Mouse (Mus musculus): ENCODE data around the gene Notch2. TPM values are rescaled to one million over a fixed set of nuclear protein-coding genes. Genes with fewer than 3 reads are reported as not detected.

The Notch2 gene
- polyA plus RNA-seq, 1 experiment from 2014 or later = 20.8 TPM

DNA sequence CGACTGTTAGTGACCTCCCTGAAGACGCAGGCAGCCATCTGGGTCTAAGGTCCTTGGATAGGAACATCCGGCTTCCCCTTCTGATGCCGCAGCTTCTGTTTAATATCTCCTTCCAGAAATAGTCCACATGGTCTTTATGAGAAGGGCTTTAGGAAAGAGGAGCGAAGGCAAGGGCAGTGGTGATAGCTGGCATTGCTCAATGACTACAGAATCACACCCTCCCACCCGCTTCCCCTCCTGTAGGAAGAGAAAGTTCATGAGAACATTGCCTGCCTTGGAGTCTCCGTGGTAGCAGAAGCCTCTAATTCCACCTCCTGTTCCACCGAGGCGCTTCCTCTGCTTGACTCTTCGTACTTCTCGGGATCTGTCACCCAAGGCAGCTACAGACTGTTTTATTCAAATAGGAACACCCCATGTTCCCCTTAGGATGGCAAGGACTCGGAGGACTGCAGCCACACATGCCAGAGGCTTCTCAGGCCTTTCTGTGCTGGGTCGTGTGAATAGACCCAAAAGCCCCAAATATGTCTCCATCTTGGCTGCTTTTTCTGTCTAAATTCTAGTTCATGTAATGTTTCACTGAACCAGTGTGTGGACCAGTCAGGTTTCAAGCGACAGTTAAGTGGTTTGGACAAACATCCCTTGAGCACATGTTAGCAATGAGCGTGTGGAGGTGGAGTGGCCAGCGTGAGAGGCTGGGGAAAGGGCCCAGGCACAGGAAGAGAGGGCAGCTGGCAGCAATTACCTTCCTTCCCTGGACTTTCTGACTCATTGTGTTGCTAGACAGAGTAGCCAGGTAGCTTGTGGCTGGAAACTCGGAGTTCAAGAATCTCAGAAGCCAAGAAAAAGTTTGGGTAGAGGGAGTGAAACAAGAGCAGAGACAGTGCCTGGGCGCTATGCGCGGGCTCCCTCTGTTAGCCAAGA is 42.7 kb downstream of the Notch2 start:
- H3K27me3 ChIP-seq (ENCODE audit: control insufficient read depth, insufficient read depth, low read length) = no peaks in the 10 kb centered on the region
- no peaks in the 10 kb centered on the region for H3K9me3 ChIP-seq (ENCODE audit: control insufficient read depth, low read length)
- no peaks in the 10 kb centered on the region; the same call in 1 of the 2 replicates for H3K4me1 ChIP-seq (replicated peaks; ENCODE audit: control insufficient read depth, insufficient read depth, low read length)
- H3K9ac ChIP-seq (ENCODE audit: low read depth, low read length) = no peak overlapping the region
- H3K4me3 ChIP-seq (ENCODE audit: low read depth, low read length) = no peak overlapping the region
- no peak for ATAC-seq (ENCODE audit: low FRiP score)
- H3K27ac ChIP-seq (ENCODE audit: low read depth, low read length) = no peak overlapping the region
- WGBS = 86% methylated on average over 20 of the region's 20 CpGs
- no peak overlapping the region for H3K4me2 ChIP-seq (replicated peaks; ENCODE audit: low read depth, low read length)
- DNase-seq (ENCODE audit: low spot score) = no peak
- no peaks in the 10 kb centered on the region for H3K36me3 ChIP-seq (ENCODE audit: control insufficient read depth, insufficient read depth, low read length)

DNA sequence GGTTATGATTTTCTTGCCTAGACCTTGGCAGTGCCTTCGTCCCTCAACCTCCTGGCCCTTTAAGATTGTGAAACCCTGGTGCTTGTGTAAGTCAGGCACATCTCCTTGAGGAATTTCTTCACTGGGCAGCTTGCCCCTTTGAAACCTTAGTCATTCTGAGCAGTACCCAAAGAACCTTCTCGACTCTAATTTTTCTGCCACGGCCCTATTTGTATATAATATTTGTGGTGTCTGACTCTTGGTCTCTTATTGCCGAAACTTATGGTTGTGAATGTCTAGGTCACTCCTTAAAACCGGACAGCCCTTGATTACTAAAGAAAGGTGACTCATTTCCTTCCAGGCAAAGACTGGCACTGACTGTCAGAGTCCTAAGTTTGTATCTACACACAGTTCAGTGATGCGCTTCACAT is 43.6 kb downstream of the Notch2 start:
- H3K36me3 ChIP-seq (ENCODE audit: control insufficient read depth, insufficient read depth, low read length) = no peaks in the 10 kb centered on the region

DNA sequence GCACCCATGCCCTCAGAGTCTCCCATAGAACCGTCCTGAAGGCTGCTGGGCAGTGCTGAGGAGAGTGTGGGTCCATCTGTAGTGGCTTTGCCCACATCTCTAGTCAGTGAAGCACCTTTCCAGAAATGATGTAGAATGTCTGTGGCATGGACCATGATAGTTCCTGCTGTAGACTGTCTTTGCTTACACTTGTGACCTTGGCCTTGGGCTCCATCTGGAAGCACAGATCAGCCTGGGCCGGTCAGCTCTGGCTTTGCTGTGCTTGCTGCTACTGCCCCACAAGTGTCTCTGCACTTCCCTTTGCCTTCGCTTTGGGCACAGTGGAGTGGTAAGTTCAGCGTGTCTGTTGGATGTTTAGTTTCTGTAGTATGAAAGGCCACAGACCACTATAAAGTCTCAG is 45.7 kb downstream of the Notch2 start:
- no peak for ATAC-seq (ENCODE audit: low FRiP score)

More for the DNA sequence above, 43.6 kb downstream of the Notch2 start:
- no peak overlapping the region for H3K27ac ChIP-seq (ENCODE audit: low read depth, low read length)
- H3K9me3 ChIP-seq (ENCODE audit: control insufficient read depth, low read length) = no peaks in the 10 kb centered on the region
- no peak overlapping the region for H3K9ac ChIP-seq (ENCODE audit: low read depth, low read length)
- no peak overlapping the region for H3K4me2 ChIP-seq (replicated peaks; ENCODE audit: low read depth, low read length)
- H3K27me3 ChIP-seq (ENCODE audit: control insufficient read depth, insufficient read depth, low read length) = no peaks in the 10 kb centered on the region
- H3K4me3 ChIP-seq (ENCODE audit: low read depth, low read length) = no peak overlapping the region
- DNase-seq (ENCODE audit: low spot score) (no peak), ATAC-seq (ENCODE audit: low FRiP score) (no peak)
- H3K4me1 ChIP-seq (replicated peaks; ENCODE audit: control insufficient read depth, insufficient read depth, low read length) = no peaks in the 10 kb centered on the region; the same call in 1 of the 2 replicates
- WGBS = 92% methylated on average over 6 of the region's 6 CpGs

DNA sequence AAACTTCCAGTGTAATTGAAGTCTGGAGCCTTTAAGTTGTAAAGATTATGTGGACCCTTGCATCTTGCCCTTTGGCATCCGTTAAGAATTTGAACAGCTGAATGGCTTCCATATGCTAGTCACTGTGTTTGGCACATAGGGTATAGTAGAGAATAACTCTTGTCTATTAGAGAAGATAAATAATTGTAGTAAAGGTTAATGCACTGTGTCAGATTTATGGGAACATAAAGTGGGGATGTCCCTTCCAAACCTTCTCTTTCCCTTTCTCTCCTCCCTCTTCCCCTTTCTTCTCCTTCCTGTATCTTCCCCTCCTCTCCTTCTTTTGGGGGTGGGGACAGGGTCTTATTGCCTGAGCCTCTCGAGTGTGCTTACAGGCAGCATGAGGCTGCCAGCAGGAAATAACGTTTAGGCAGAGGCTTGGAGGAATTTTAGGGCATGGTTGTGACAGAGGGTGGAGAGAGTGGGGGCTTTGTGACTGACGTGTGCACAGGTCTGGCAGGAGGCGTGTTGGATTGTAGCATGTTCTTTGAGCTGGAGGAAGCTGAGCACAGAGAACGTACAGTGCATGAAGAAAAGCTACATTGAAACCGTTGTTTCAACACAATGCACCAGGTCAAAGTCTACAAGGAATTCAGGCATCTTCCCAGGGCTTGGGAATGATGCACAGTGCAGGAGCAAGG is 47.8 kb downstream of the Notch2 start:
- H3K4me1 ChIP-seq (replicated peaks; ENCODE audit: control insufficient read depth, insufficient read depth, low read length) = peaks cover 4% of the 10 kb centered on the region; the same call in 1 of the 2 replicates
- DNase-seq (ENCODE audit: low spot score) (no peak), ATAC-seq (ENCODE audit: low FRiP score) (no peak; the same call in 1 of the 2 replicates)
- H3K9me3 ChIP-seq (ENCODE audit: control insufficient read depth, low read length) = no peaks in the 10 kb centered on the region
- H3K36me3 ChIP-seq (ENCODE audit: control insufficient read depth, insufficient read depth, low read length) = no peaks in the 10 kb centered on the region
- H3K9ac ChIP-seq (ENCODE audit: low read depth, low read length) = no peak overlapping the region
- no peak overlapping the region for H3K4me3 ChIP-seq (ENCODE audit: low read depth, low read length)
- H3K4me2 ChIP-seq (replicated peaks; ENCODE audit: low read depth, low read length) = no peak overlapping the region
- no peaks in the 10 kb centered on the region for H3K27me3 ChIP-seq (ENCODE audit: control insufficient read depth, insufficient read depth, low read length)
- H3K27ac ChIP-seq (ENCODE audit: low read depth, low read length) = no peak overlapping the region
- WGBS = 39% methylated on average over 7 of the region's 7 CpGs

More for the DNA sequence above, 45.7 kb downstream of the Notch2 start:
- H3K4me2 ChIP-seq (replicated peaks; ENCODE audit: low read depth, low read length) = no peak overlapping the region
- peaks cover 4% of the 10 kb centered on the region; the same call in 1 of the 2 replicates for H3K4me1 ChIP-seq (replicated peaks; ENCODE audit: control insufficient read depth, insufficient read depth, low read length)
- H3K27me3 ChIP-seq (ENCODE audit: control insufficient read depth, insufficient read depth, low read length) = no peaks in the 10 kb centered on the region
- WGBS = 90% methylated on average over 4 of the region's 4 CpGs
- no peak for DNase-seq (ENCODE audit: low spot score)
- H3K9me3 ChIP-seq (ENCODE audit: control insufficient read depth, low read length) = no peaks in the 10 kb centered on the region
- no peak overlapping the region for H3K9ac ChIP-seq (ENCODE audit: low read depth, low read length)
- H3K27ac ChIP-seq (ENCODE audit: low read depth, low read length) = no peak overlapping the region
- H3K36me3 ChIP-seq (ENCODE audit: control insufficient read depth, insufficient read depth, low read length) = no peaks in the 10 kb centered on the region
- H3K4me3 ChIP-seq (ENCODE audit: low read depth, low read length) = no peak overlapping the region

DNA sequence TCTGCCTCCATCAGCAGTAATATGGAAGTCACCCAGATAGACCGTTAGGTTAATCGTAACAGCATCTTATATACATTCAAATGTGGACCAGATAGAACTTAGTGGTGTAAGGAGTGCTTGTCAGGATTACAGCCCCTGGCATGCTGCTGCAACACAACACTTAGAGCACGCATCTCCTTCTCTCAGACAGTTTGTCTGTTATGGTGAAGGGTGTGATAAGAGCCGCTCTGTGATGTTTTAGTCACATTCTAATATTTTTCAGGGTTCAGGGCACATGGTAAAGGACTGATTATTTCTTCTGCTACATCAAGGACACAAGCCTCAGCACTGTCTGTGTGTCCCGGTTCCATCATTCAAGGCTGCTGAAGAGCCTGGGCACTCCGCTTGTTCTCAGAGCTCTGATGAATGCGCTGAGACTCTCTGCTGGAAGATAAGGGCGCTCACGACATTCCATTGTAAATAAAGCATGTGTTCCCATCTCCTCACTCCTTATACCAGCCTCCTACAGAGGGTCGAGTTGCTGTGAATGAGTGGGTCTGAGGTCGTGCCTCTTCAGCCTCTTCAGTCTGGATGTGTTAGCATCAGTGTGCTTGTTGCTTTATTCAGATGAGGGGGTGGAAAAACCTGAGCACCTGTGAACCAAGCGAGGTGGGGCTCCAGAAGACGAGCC is 48.5 kb downstream of the Notch2 start:
- Histone ChIP-seq H3K27ac (ENCODE audit: low read depth, low read length) (no peak overlapping the region), H3K4me1 (replicated peaks; ENCODE audit: control insufficient read depth, insufficient read depth, low read length) (peaks cover 4% of the 10 kb centered on the region; the same call in 1 of the 2 replicates), H3K27me3 (ENCODE audit: control insufficient read depth, insufficient read depth, low read length) (no peaks in the 10 kb centered on the region), H3K9me3 (ENCODE audit: control insufficient read depth, low read length) (no peaks in the 10 kb centered on the region), H3K4me2 (replicated peaks; ENCODE audit: low read depth, low read length) (no peak overlapping the region), H3K4me3 (ENCODE audit: low read depth, low read length) (no peak overlapping the region), H3K36me3 (ENCODE audit: control insufficient read depth, insufficient read depth, low read length) (no peaks in the 10 kb centered on the region), H3K9ac (ENCODE audit: low read depth, low read length) (no peak overlapping the region)
- DNase-seq (ENCODE audit: low spot score) (no peak), ATAC-seq (ENCODE audit: low FRiP score) (no peak)
- 52% methylated on average over 13 of the region's 13 CpGs for whole genome bisulfite sequencing

DNA sequence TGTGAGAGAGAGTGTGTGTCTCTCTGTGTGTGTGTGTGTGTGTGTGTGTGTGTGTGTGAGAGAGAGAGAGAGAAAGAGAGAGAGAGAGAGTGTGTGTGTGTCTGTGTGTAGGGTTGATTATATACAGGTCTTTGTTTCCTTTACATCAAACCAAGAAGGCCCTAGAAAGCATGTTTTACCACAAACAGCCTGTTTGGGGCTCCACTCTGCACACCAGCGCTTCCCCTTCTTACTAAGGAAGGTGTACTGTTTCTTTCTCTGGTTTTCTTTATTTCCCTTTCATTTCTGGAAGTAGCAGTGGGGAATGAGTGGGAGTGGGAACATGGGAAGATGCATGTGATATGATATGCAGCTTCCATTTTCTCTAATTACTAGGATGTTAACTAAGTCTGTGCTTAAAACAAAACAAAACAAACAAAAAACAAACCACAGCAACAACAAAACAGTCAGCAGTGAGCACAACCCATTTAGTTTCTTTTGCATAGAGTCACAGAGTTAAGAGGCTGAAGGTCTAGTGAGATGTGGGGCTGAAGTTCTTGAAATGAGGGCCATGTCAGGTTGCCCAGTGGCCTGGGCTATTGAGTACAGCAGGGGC is 49.4 kb downstream of the Notch2 start:
- DNase-seq (ENCODE audit: low spot score) = no peak
- Histone ChIP-seq H3K36me3 (ENCODE audit: control insufficient read depth, insufficient read depth, low read length) (no peaks in the 10 kb centered on the region), H3K27me3 (ENCODE audit: control insufficient read depth, insufficient read depth, low read length) (no peaks in the 10 kb centered on the region), H3K4me3 (ENCODE audit: low read depth, low read length) (no peak overlapping the region), H3K27ac (ENCODE audit: low read depth, low read length) (peak overlapping the region; percentile 49), H3K9ac (ENCODE audit: low read depth, low read length) (no peak overlapping the region), H3K4me1 (replicated peaks; ENCODE audit: control insufficient read depth, insufficient read depth, low read length) (peaks cover 4% of the 10 kb centered on the region; the same call in 1 of the 2 replicates), H3K9me3 (ENCODE audit: control insufficient read depth, low read length) (no peaks in the 10 kb centered on the region), H3K4me2 (replicated peaks; ENCODE audit: low read depth, low read length) (no peak overlapping the region)
- no peak for ATAC-seq (ENCODE audit: low FRiP score)
- 56% methylated on average over 1 of the region's 1 CpGs for WGBS

DNA sequence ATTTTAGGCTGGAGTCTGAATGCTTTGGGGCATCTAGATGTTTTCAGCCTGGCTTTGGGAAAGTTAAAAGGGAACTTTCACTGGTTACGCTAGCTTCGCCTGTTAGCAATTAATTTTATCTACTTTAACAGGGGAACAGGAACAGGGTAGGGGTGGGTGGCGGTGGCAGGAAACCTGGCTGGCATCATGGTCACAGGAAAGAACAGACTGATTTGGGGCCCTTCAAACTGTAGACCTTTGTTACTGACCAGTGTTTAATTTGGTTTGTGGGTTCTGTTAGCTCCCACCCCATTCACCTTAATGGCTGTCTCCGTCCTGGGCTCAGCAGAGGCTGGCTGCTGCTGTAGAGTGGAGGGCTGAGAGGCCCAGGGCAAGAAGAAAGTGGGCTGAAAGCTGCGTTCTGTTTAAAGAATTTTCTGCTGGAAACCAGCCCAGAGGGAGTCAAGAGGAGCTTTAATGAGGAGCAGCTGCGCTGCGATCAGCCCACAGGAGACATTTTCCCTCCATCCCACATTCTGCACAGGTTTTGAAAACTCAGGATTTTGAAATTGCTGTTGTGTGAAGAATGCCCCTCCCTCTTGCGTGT is 50.0 kb downstream of the Notch2 start:
- DNase-seq (ENCODE audit: low spot score) (no peak), ATAC-seq (ENCODE audit: low FRiP score) (no peak)
- H3K27me3 ChIP-seq (ENCODE audit: control insufficient read depth, insufficient read depth, low read length) = no peaks in the 10 kb centered on the region
- no peak overlapping the region for H3K4me3 ChIP-seq (ENCODE audit: low read depth, low read length)
- no peak overlapping the region for H3K4me2 ChIP-seq (replicated peaks; ENCODE audit: low read depth, low read length)
- peak overlapping the region; percentile 32; the same call in 1 of the 2 replicates for H3K27ac ChIP-seq (ENCODE audit: low read depth, low read length)
- 47% methylated on average over 8 of the region's 8 CpGs for WGBS
- H3K36me3 ChIP-seq (ENCODE audit: control insufficient read depth, insufficient read depth, low read length) = no peaks in the 10 kb centered on the region
- no peaks in the 10 kb centered on the region for H3K9me3 ChIP-seq (ENCODE audit: control insufficient read depth, low read length)
- peaks cover 4% of the 10 kb centered on the region; the same call in 1 of the 2 replicates for H3K4me1 ChIP-seq (replicated peaks; ENCODE audit: control insufficient read depth, insufficient read depth, low read length)
- H3K9ac ChIP-seq (ENCODE audit: low read depth, low read length) = no peak overlapping the region

DNA sequence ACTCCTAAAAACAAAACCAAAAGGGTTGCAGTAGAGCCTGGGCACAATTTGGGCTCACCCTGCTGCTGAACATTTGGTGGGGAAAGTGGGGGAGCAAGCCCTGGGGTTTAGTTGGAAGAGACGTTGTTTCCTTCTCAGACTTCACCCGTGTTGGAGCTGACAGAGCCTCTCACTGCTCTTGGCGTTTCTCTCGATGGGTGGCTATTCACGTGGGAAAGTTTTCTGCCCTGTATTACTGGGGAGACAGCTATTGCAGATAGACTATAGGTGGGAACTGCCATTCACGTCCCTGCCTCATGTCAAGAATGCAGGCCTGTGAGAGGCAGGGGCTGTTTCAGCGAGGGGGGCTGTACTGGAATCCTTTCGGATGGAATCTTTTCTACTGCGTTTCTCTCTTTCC is 50.5 kb downstream of the Notch2 start:
- no peak for ATAC-seq (ENCODE audit: low FRiP score)
- Histone ChIP-seq H3K36me3 (ENCODE audit: control insufficient read depth, insufficient read depth, low read length) (no peaks in the 10 kb centered on the region), H3K27ac (ENCODE audit: low read depth, low read length) (peak overlapping the region; percentile 39; the same call in 1 of the 2 replicates), H3K4me3 (ENCODE audit: low read depth, low read length) (no peak overlapping the region), H3K27me3 (ENCODE audit: control insufficient read depth, insufficient read depth, low read length) (no peaks in the 10 kb centered on the region), H3K4me2 (replicated peaks; ENCODE audit: low read depth, low read length) (no peak overlapping the region), H3K9me3 (ENCODE audit: control insufficient read depth, low read length) (no peaks in the 10 kb centered on the region), H3K9ac (ENCODE audit: low read depth, low read length) (0 out of 2 replicates have a peak overlapping the region, but pooled peaks have one; percentile 29), H3K4me1 (replicated peaks; ENCODE audit: control insufficient read depth, insufficient read depth, low read length) (peaks cover 4% of the 10 kb centered on the region; the same call in 1 of the 2 replicates)
- DNase-seq (ENCODE audit: low spot score) = no peak
- WGBS = 44% methylated on average over 9 of the region's 9 CpGs

Measured in hindbrain, embryonic 11.5 days (tissue).